Mouse (Mus musculus) cortical plate, adult 2 months (tissue): ENCODE data around the gene Uba3.

ENCODE experiments used
- CTCF ChIP-seq: fragments of 200-500 bp; IDR thresholded peaks from 2 replicates; pipeline ENCODE4 v1.5.1; 2011; ENCODE audit warnings: mild to moderate bottlenecking, control low read depth, low read length; ENCODE audit not compliant: insufficient read depth; ENCODE audit errors: extremely low read depth
- POLR2A ChIP-seq: fragments of 200-500 bp; IDR thresholded peaks from 2 replicates; pipeline ENCODE4 v1.6.1; 2011; ENCODE audit warnings: mild to moderate bottlenecking, low read length, control low read depth; ENCODE audit not compliant: insufficient read depth; ENCODE audit errors: extremely low read depth

DNA sequence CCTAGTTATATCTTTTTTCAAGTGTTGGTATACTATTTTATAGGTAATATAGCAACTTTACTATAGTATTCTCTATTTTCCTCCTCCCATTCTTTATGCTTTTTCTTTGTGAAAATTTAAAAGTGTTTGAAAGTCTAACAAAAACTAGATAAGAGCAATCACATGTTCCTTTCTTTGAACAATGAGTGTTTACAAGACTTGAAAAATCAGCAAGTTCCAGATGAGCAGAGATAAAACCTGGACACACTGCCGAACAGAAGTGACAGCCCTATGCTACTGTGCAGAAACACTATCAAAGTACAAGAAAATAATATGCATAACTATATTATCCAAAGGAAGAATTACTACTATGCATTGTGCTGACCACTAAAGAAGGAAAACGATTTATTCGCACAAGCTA lies 3.0 kb downstream of the Uba3 start:
- TF ChIP-seq CTCF (no peak), POLR2A (no peak)
